Mouse (Mus musculus): ENCODE data around the gene Ebpl. TPM values are rescaled to one million over a fixed set of nuclear protein-coding genes. Genes with fewer than 3 reads are reported as not detected.

The Ebpl gene
- total RNA-seq (2023; ENCODE audit: inconsistent age), result 2.7 to 3.2 TPM (median 3.0 TPM) in 4 replicates

DNA sequence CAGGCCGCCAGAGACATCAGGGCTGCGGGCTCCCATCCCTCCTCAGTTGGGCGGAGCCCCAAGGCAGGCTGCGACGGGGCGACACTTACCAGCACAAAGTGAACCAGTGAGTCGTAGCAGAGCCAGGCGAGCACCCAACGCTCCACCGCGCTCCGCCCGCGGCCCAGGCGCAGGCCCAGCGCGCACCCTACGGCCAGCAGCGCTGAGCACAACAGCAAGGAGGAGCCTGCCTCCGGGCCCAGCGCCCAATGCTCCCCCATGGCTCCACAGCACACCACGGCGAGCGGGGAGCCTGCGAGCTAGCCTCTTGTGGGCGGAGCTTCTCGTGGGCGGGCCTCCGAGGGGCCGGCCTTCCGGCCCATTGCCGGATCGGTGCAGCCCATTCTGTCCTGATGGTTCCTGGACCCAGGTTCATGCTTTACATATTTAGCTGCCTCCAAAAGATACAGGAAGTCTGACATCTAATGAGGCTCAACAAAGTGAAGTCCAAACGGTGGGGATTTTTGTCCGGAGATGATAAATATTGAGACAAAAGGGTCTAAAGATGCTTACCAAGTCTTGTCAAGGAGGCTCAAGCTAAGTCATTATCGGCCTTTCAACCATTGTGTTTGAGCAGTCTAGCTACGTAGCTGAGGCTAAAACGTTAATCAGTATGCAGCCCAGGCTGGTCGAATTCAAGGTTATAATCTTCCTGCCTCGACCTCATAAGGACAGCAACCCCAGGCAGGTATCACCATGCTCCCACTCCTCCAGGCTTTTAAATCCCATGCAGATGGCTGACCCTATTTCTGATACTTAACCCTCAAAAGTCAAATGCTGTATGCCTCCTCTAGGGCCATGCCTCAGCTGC lies at the start of gene Ebpl:
Gene Ebpl, minus strand, starts transcription at position 309 of the 850 bp plus-strand sequence.

DNA sequence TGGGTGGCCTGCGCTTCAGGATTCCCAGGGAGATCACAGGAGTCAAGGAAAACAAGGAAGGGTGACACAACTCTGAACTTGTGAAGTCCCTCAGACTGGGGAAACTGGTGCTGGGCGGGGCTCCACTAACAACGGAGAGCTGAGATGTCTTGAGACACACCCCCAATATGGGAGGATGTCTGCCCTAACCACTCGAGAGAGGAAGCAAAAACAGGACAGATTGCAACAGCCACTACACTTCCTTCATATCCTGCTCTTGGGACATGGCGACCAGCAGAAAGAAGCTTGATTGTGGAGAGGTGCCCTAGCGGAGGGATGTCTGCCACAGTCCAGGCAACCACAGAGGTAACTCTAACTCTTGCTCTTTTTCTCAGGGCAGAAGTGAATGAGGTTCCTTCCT lies 50.6 kb downstream of the Ebpl start, which contains the start of gene Arl11:
Gene Arl11, plus strand, starts transcription at position 161 of the 400 bp plus-strand sequence.

Other genes with a start within 250 kb of the Ebpl start
- 15.9 to 19.8 TPM (median 17.9 TPM) in 4 replicates for gene Sacs, start 222.0 kb downstream of the Ebpl start, total RNA-seq (2023; ENCODE audit: inconsistent age)
- not detected in 4 replicates for gene Sgcg, start 101.9 kb downstream of the Ebpl start, total RNA-seq (2023; ENCODE audit: inconsistent age)
- gene Arl11, start 50.7 kb downstream of the Ebpl start, total RNA-seq (2023; ENCODE audit: inconsistent age), result 1.7 to 2.4 TPM (median 2.0 TPM) in 4 replicates
- gene Kpna3, start 79.4 kb upstream of the Ebpl start, total RNA-seq (2023; ENCODE audit: inconsistent age), result 27.3 to 32.3 TPM (median 29.1 TPM) in 4 replicates
- 5.7 to 8.9 TPM (median 7.5 TPM) in 4 replicates for gene Spryd7, start 196.4 kb upstream of the Ebpl start, total RNA-seq (2023; ENCODE audit: inconsistent age)
- 4.9 to 7.3 TPM (median 6.0 TPM) in 4 replicates for gene Trim13, start 237.8 kb upstream of the Ebpl start, total RNA-seq (2023; ENCODE audit: inconsistent age)
- 0.45 to 0.99 TPM (median 0.66 TPM) in 3 of 4 replicates, not detected in the other for gene Kcnrg, start 247.0 kb upstream of the Ebpl start, total RNA-seq (2023; ENCODE audit: inconsistent age)

Measured in B cell, adult (primary cell).